Mouse (Mus musculus) cerebellum, adult 18-20 months (tissue): ENCODE results near the gene Mrgpra2b.
"Not testable (repeated sequence)": the region's sequence is repeated elsewhere in the genome, so short reads cannot be mapped to it uniquely, and the experiment has no call there.

ENCODE experiments used
- DNase-seq, 2 experiments: peaks; one replicate each; pipeline ENCODE4 v3.0.0; 2021

Mrgpra2b gene

DNA sequence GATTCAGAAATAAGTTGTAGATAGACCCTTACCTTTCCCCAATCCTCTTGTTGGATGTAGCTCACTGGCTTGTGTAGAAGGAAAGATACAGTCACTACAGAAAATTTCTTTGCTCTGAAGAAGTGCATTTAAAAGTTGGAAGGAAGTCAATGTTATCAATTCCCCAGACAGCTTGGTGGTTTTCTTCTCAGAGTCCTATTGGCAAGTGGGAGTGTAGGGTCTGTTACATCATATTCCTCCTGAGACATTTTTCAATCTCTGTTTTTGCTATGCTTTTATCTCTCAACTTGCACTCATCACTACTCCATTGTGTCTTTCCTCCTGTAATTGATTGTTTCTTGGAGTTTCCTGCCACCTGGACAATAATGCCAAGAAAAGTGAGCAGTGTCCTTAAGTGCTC, at the start of gene Mrgpra2b:
TSS of gene Mrgpra2b (minus strand) at position 101 of the 400 bp plus-strand sequence.
- no peak for DNase-seq

DNA sequence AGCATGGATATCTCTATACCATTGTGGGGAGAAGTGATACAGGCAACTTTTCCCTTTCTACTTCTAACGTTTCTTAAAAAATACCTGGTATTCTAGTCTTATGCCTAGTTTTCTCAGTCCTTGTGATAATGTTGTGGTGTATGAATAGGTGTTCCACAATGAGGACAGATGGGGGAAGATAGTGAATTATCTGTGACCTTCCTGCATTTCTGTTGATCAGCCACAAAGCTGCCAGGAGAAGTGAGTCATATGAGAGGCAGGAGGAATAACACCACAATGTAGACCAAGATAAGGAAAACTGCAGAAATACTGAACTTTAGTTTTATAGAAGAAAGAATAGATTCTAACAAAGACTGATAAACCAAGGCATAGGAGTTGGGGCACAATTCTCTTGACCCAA, 12.3 kb downstream of the Mrgpra2b start:
- DNase-seq: no peak

DNA sequence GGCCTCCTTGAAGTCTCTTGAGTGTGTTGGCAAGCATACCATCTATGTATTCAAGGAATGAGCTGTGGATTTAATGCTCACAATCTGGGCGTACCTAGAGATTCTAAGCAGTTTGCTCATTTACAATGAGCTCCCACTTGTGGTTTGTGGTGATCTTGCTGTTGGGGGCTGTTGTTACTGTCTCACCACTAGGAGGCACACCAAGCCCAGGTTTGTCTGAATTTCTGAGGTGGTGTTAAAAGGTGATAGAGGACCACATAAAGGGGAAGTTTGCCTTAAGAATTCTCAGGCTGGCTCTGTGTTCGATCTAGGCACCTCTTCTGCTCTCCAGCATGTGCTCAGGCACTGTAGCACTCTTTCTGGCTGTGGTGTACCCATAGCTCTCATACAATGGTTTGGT, 13.6 kb downstream of the Mrgpra2b start:
- DNase-seq: no peak

DNA sequence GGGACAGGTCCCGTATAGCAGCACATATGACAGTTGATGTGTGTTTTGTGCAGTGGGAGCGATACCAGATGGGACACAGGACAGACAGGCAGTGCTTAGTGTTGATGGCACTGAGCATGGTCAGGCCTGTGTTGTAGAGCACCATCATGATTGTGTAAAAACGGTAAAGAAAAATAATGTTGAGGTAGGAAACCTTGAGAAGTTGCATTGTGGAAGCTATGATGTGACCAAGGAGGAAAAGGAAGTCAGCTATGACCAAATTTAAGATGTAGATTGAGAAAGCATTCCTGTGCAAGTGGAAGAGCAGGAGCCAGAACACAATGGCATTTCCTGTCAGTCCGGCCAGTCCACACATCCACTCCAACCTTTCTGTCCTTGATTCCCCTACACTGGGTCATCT, 25.7 kb downstream of the Mrgpra2b start:
- DNase-seq: no peak

DNA sequence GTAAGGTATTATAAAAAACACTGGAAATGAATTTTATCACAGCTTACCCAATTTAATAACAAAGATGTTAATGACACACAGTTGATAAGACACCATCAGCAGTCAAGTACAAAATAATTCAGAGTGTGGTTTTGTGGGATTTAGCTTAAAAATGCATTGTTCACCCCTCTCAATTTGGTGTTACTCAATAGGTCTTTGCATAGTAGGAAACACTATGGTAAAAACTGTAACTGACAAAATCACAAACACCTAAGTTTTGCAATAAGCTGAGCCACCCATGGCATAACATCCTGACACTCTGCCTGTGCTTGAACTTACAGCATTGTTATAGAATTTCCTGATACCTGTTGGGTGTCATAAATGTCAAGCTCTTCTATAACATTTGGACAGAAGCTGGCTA, 37.4 kb downstream of the Mrgpra2b start:
- not testable (repeated sequence) for DNase-seq

DNA sequence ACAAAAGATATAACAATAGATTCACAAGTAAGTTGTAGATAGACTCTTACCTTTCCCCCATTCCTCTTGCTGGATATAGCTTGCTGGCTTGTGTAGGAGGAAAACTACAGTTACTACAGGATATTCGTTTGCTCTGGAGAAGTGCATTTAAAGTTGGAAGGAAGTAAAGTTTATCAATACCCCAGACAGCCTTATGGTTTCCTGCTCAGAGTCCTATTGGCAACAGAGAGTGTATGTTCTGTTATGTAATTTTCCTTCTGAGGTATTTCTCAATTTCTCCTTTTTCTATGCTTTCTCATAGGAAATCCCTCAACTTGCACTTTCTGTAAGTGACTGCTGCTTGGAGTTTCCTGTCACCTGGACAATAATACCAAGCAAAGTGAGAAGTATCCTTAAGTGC, 39.2 kb downstream of the Mrgpra2b start:
- not testable (repeated sequence) for DNase-seq

DNA sequence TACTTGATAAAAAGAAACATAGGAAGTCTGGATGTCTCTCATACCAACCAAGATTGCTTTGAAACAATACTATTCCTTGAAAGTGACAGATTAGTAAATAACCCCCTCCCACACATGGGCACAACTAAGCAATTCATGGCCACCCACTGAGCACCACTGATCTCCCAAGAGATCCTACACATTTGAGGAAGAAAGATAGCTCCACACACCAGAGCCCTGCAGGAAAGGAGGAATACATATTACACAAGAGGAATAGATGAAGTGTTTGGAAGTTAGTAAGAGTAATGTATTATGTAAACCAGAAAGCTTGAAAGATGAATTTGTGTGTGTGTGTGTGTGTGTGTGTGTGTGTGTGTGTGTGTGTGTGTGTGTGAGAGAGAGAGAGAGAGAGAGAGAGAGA, 45.5 kb downstream of the Mrgpra2b start:
- DNase-seq: not testable (repeated sequence)

DNA sequence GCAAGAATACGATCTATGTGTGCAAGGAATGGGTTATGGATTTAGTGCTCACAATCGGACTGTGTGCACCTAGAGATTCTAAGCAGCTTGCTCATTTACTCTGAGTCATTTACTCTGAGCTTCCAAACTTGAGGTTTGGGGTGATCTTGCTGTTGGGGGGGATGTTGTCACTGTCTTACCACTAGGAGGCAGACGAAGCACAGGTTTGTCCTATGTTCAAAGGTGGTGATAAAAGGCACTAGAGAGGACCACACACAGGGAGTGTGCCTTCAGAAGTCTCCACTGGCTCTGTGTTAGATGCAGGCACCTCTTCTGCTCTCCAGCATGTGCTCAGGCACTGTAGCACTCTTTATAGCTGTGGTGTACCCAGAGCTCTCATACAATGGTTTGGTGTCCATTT, 54.8 kb downstream of the Mrgpra2b start:
- not testable (repeated sequence) for DNase-seq

DNA sequence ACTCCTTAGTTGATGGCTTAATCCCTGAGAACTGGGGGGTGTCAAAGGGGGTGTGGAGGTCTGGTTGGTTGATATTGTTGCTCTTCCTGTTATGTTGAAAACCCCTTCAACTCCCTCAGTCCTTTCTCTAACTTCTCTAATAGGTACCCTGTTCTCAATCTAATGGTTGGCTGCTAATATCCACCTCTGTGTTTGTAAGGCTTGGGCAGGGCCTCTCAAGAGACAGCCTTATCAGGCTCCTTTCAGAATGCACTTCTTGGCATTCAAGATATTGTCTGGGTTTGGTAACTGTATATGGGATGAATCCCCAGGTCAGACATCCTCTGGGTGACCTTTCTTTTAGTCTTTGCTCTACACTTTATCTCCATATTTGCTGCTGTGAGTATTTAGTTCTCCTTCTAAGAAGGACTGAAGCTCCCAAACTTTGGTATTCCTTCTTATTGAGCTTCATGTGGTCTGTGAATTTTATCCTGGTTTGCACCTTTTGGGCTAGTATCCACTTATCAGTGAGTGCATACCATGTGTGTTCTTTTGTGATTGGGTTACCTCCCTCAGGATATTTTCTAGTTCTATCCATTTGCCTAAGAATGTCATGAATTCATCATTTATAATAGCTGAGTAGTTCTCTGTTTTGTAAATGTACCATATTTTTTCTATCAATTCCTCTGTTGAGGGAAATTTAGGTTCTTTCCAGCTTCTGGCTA, 63.2 kb downstream of the Mrgpra2b start:
- DNase-seq: not testable (repeated sequence)

DNA sequence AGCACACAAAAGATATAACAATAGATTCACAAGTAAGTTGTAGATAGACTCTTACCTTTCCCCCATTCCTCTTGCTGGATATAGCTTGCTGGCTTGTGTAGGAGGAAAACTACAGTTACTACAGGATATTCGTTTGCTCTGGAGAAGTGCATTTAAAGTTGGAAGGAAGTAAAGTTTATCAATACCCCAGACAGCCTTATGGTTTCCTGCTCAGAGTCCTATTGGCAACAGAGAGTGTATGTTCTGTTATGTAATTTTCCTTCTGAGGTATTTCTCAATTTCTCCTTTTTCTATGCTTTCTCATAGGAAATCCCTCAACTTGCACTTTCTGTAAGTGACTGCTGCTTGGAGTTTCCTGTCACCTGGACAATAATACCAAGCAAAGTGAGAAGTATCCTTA, 76.6 kb downstream of the Mrgpra2b start, which contains the start of gene Mrgpra2a:
TSS of gene Mrgpra2a (minus strand) at position 125 of the 400 bp plus-strand sequence.
- not testable (repeated sequence) for DNase-seq

DNA sequence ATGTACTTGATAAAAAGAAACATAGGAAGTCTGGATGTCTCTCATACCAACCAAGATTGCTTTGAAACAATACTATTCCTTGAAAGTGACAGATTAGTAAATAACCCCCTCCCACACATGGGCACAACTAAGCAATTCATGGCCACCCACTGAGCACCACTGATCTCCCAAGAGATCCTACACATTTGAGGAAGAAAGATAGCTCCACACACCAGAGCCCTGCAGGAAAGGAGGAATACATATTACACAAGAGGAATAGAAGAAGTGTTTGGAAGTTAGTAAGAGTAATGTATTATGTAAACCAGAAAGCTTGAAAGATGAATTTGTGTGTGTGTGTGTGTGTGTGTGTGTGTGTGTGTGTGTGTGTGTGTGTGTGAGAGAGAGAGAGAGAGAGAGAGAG, 82.9 kb downstream of the Mrgpra2b start:
- not testable (repeated sequence) for DNase-seq

DNA sequence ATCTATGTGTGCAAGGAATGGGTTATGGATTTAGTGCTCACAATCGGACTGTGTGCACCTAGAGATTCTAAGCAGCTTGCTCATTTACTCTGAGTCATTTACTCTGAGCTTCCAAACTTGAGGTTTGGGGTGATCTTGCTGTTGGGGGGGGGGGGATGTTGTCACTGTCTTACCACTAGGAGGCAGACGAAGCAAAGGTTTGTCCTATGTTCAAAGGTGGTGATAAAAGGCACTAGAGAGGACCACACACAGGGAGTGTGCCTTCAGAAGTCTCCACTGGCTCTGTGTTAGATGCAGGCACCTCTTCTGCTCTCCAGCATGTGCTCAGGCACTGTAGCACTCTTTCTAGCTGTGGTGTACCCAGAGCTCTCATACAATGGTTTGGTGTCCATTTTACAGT, 92.2 kb downstream of the Mrgpra2b start:
- DNase-seq: not testable (repeated sequence)

DNA sequence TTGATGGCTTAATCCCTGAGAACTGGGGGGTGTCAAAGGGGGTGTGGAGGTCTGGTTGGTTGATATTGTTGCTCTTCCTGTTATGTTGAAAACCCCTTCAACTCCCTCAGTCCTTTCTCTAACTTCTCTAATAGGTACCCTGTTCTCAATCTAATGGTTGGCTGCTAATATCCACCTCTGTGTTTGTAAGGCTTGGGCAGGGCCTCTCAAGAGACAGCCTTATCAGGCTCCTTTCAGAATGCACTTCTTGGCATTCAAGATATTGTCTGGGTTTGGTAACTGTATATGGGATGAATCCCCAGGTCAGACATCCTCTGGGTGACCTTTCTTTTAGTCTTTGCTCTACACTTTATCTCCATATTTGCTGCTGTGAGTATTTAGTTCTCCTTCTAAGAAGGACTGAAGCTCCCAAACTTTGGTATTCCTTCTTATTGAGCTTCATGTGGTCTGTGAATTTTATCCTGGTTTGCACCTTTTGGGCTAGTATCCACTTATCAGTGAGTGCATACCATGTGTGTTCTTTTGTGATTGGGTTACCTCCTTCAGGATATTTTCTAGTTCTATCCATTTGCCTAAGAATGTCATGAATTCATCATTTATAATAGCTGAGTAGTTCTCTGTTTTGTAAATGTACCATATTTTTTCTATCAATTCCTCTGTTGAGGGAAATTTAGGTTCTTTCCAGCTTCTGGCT, 100.7 kb downstream of the Mrgpra2b start:
- not testable (repeated sequence) for DNase-seq
